Mouse (Mus musculus) heart, adult 2 months (tissue): ENCODE results near the gene Fmr1.

ENCODE experiments used
- CTCF ChIP-seq: fragments of 200-600 bp; IDR thresholded peaks from 2 replicates; pipeline ENCODE4 v1.8.1; 2022; ENCODE audit warnings: antibody characterized with exemption, mild to moderate bottlenecking, moderate library complexity
- POLR2A ChIP-seq: fragments of 200-500 bp; IDR thresholded peaks from 2 replicates; pipeline ENCODE4 v1.6.1; 2011; ENCODE audit warnings: mild to moderate bottlenecking, low read depth, low read length, control low read depth; ENCODE audit not compliant: insufficient read depth

DNA sequence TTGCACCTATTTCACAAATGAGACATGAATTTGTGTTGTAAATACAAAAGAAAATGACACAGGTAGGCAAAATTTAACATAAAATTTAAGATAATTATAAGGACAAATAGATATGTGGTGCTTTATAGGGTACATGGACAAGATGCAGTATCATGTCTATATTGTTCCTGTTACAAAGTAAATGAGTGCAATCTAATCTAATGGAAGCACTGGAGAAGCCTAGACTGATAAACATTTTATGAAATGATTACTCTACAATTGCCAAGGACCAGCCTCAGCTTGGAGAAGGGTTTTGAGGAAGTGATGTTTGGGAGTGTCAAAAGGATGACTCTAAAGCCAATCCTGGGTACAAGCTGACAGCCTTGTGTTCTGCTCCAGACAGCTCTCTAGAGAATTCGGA, 58.6 kb downstream of the Fmr1 start:
- TF ChIP-seq POLR2A = no peak
- TF ChIP-seq CTCF = no peak
